Mouse (Mus musculus) CH12.LX (cell line): ENCODE measurements around the gene P3h2. TPM values are rescaled to one million over a fixed set of nuclear protein-coding genes. Genes with fewer than 3 reads are reported as not detected.

Source experiments
- DNase-seq: peaks from one replicate; pipeline ENCODE4 v3.0.0-alpha.2; 2013; ENCODE audit errors: extremely low read depth
- H3K27ac ChIP-seq: 2 replicates; pipeline ENCODE4 v1.5.1; 2012; ENCODE audit warnings: low read depth, mild to moderate bottlenecking, control low read depth, moderate library complexity; ENCODE audit not compliant: insufficient read depth
- H3K27me3 ChIP-seq: replicated peaks from 2 replicates; pipeline ENCODE3; 2012; ENCODE audit warnings: inconsistent platforms
- H3K36me3 ChIP-seq, 2 experiments: replicated peaks in 1 of 2; 2 replicates each; pipeline versions ENCODE3 to v1.6.1; 2012; ENCODE audit warnings: inconsistent platforms in 1 of 2, low read length in 1 of 2, mild to moderate bottlenecking in 1 of 2, mixed read lengths in 1 of 2, moderate library complexity in 1 of 2; ENCODE audit not compliant: control insufficient read depth in 1 of 2, insufficient read depth in 1 of 2
- H3K4me1 ChIP-seq, 2 experiments: 2 replicates each; pipeline ENCODE4 v1.6.1; 2012; ENCODE audit warnings: inconsistent platforms in 1 of 2, moderate library complexity in 1 of 2; ENCODE audit not compliant: insufficient read depth in 2 of 2, control insufficient read depth in 1 of 2
- H3K4me2 ChIP-seq: 2 replicates; pipeline ENCODE4 v1.6.1; 2012; ENCODE audit warnings: low read depth, mild to moderate bottlenecking, control low read depth; ENCODE audit not compliant: poor library complexity, insufficient read depth, severe bottlenecking
- H3K4me3 ChIP-seq, 3 experiments: fragments of 150-350 bp in 1 of 3; sonication (generic) in 1 of 3; replicated peaks in 1 of 3; 2 replicates each; pipeline versions ENCODE3 to v1.5.1; 2011 to 2012; ENCODE audit warnings: low read depth in 2 of 3, low read length in 2 of 3, mild to moderate bottlenecking in 2 of 3, moderate library complexity in 2 of 3, control low read depth in 1 of 3, improper control_type of control experiment in 1 of 3, inconsistent platforms in 1 of 3, mixed read lengths in 1 of 3; ENCODE audit not compliant: poor library complexity in 1 of 3
- H3K79me2 ChIP-seq: replicated peaks from 2 replicates; pipeline ENCODE4 v1.6.1; 2012; ENCODE audit warnings: mild to moderate bottlenecking, moderate library complexity; ENCODE audit not compliant: control insufficient read depth, poor library complexity, insufficient read depth, severe bottlenecking; ENCODE audit errors: extremely low read depth
- H3K9ac ChIP-seq: 2 replicates; pipeline ENCODE4 v1.6.1; 2012; ENCODE audit warnings: low read depth, mild to moderate bottlenecking, control low read depth, moderate library complexity; ENCODE audit not compliant: insufficient read depth
- H3K9me3 ChIP-seq: replicated peaks from 2 replicates; pipeline ENCODE3; 2012; ENCODE audit warnings: low read length, inconsistent platforms, mixed read lengths
- BHLHE40 ChIP-seq: IDR thresholded peaks from 2 replicates; pipeline ENCODE4 v1.6.1; 2011; ENCODE audit warnings: mild to moderate bottlenecking, low read depth, low read length, improper control_type of control experiment
- CHD1 ChIP-seq: IDR thresholded peaks from 2 replicates; pipeline ENCODE4 v1.6.1; 2012; ENCODE audit warnings: low read depth, low read length, improper control_type of control experiment, inconsistent platforms
- CHD2 ChIP-seq: IDR thresholded peaks from 2 replicates; pipeline ENCODE4 v1.6.1; 2011; ENCODE audit warnings: low read length, improper control_type of control experiment
- CTCF ChIP-seq, 2 experiments: IDR thresholded peaks in 1 of 2; conservative IDR thresholded peaks in 1 of 2; 2 replicates each; pipeline ENCODE4 v1.5.1; 2011 to 2012; ENCODE audit warnings: low read depth in 2 of 2, low read length in 2 of 2, improper control_type of control experiment in 1 of 2, inconsistent platforms in 1 of 2, mild to moderate bottlenecking in 1 of 2, moderate library complexity in 1 of 2
- E2F4 ChIP-seq: IDR thresholded peaks from 2 replicates; pipeline ENCODE4 v1.6.1; 2011; ENCODE audit warnings: low read depth, low read length, improper control_type of control experiment; ENCODE audit not compliant: insufficient replicate concordance
- ELF1 ChIP-seq: IDR thresholded peaks from 2 replicates; pipeline ENCODE4 v1.6.1; 2014; ENCODE audit warnings: low read depth, mild to moderate bottlenecking, inconsistent platforms, low read length, improper control_type of control experiment
- EP300 ChIP-seq: IDR thresholded peaks from 2 replicates; pipeline ENCODE4 v1.6.1; 2011; ENCODE audit warnings: low read length, improper control_type of control experiment
- ETS1 ChIP-seq: conservative IDR thresholded peaks from 2 replicates; pipeline ENCODE4 v1.6.1; 2012; ENCODE audit warnings: low read depth, mild to moderate bottlenecking, inconsistent platforms, low read length, improper control_type of control experiment, moderate library complexity
- GABPA ChIP-seq: IDR thresholded peaks from 2 replicates; pipeline ENCODE4 v1.6.1; 2012; ENCODE audit warnings: low read depth, low read length, improper control_type of control experiment, inconsistent platforms; ENCODE audit not compliant: insufficient replicate concordance
- HCFC1 ChIP-seq: IDR thresholded peaks from 2 replicates; pipeline ENCODE4 v1.6.1; 2012; ENCODE audit warnings: low read depth, mild to moderate bottlenecking, inconsistent platforms, low read length, improper control_type of control experiment
- JUN ChIP-seq: IDR thresholded peaks from 2 replicates; pipeline ENCODE4 v1.6.1; 2011; ENCODE audit warnings: low read depth, mild to moderate bottlenecking, low read length, improper control_type of control experiment, moderate library complexity; ENCODE audit not compliant: insufficient read depth
- KAT2A ChIP-seq: IDR thresholded peaks from 2 replicates; pipeline ENCODE4 v1.6.1; 2012; ENCODE audit warnings: low read length, improper control_type of control experiment, inconsistent platforms; ENCODE audit not compliant: insufficient replicate concordance
- MAX ChIP-seq: IDR thresholded peaks from 2 replicates; pipeline ENCODE4 v1.6.1; 2011; ENCODE audit warnings: low read length, improper control_type of control experiment
- MAZ ChIP-seq: IDR thresholded peaks from 2 replicates; pipeline ENCODE4 v1.6.1; 2012; ENCODE audit warnings: low read depth, mild to moderate bottlenecking, inconsistent platforms, low read length, improper control_type of control experiment, moderate library complexity
- MEF2A ChIP-seq: IDR thresholded peaks from 2 replicates; pipeline ENCODE4 v1.6.1; 2014; ENCODE audit warnings: low read depth, mild to moderate bottlenecking, inconsistent platforms, low read length, improper control_type of control experiment, borderline replicate concordance
- MXI1 ChIP-seq: IDR thresholded peaks from 2 replicates; pipeline ENCODE4 v1.6.1; 2011; ENCODE audit warnings: mild to moderate bottlenecking, low read depth, low read length, improper control_type of control experiment
- MYC ChIP-seq: IDR thresholded peaks from 2 replicates; pipeline ENCODE4 v1.6.1; 2011; ENCODE audit warnings: low read depth, mild to moderate bottlenecking, improper control_type of control experiment, low read length
- NELFE ChIP-seq: IDR thresholded peaks from 2 replicates; pipeline ENCODE4 v1.6.1; 2011; ENCODE audit warnings: low read depth, low read length, improper control_type of control experiment
- PAX5 ChIP-seq: IDR thresholded peaks from 2 replicates; pipeline ENCODE4 v1.6.1; 2012; ENCODE audit warnings: low read length, inconsistent platforms, mixed read lengths
- POLR2A ChIP-seq: IDR thresholded peaks from 2 replicates; pipeline ENCODE4 v1.6.1; 2011; ENCODE audit warnings: low read depth, mild to moderate bottlenecking, improper control_type of control experiment, low read length
- POLR2AphosphoS2 ChIP-seq: IDR thresholded peaks from 2 replicates; pipeline ENCODE4 v1.6.1; 2011; ENCODE audit warnings: low read depth, low read length, improper control_type of control experiment
- RCOR1 ChIP-seq: conservative IDR thresholded peaks from 2 replicates; pipeline ENCODE4 v1.6.1; 2012; ENCODE audit warnings: low read depth, mild to moderate bottlenecking, inconsistent platforms, low read length, improper control_type of control experiment
- TBP ChIP-seq: conservative IDR thresholded peaks from 2 replicates; pipeline ENCODE4 v1.6.1; 2011; ENCODE audit warnings: low read depth, low read length, improper control_type of control experiment
- USF1 ChIP-seq: IDR thresholded peaks from 2 replicates; pipeline ENCODE4 v1.6.1; 2014; ENCODE audit warnings: low read depth, mild to moderate bottlenecking, inconsistent platforms, low read length, improper control_type of control experiment
- USF2 ChIP-seq: conservative IDR thresholded peaks from 2 replicates; pipeline ENCODE4 v1.6.1; 2011; ENCODE audit warnings: low read depth, low read length, improper control_type of control experiment
- ZC3H11A ChIP-seq: IDR thresholded peaks from 2 replicates; pipeline ENCODE4 v1.6.1; 2012; ENCODE audit warnings: low read depth, mild to moderate bottlenecking, inconsistent platforms, low read length, improper control_type of control experiment
- ZKSCAN1 ChIP-seq: IDR thresholded peaks from 2 replicates; pipeline ENCODE4 v1.6.1; 2012; ENCODE audit warnings: low read depth, inconsistent platforms, low read length, improper control_type of control experiment, borderline replicate concordance
- ZMIZ1 ChIP-seq: IDR thresholded peaks from 2 replicates; pipeline ENCODE4 v1.6.1; 2012; ENCODE audit warnings: low read depth, mild to moderate bottlenecking, inconsistent platforms, low read length, improper control_type of control experiment
- ZNF384 ChIP-seq: IDR thresholded peaks from 2 replicates; pipeline ENCODE4 v1.6.1; 2012; ENCODE audit warnings: low read depth, low read length, improper control_type of control experiment, inconsistent platforms
- dilution Hi-C: fragments of 300-500 bp; cut with MboI; formaldehyde crosslinking; loops from 2 replicates; pipeline ENCODE4 v1.14.3; 2020; ENCODE audit warnings: low sequenced_read_pairs; ENCODE audit not compliant: extremely low pct_unique_long_range_greater_than_20kb, extremely low pct_ligation_motif_present
- in situ Hi-C: fragments of 300-500 bp; cut with MboI; formaldehyde crosslinking; loops from 3 replicates; pipeline ENCODE4 v1.14.3; 2019; ENCODE audit warnings: low sequenced_read_pairs, low pct_ligation_motif_present, low pct_unique_long_range_greater_than_20kb, mixed read lengths
- polyA plus RNA-seq: library from polyadenylated mRNA; unstranded; fragments of >175 nt; gene quantifications from 2 replicates; pipeline ENCODE4 v1.2.1, GENCODE M21; 2012; ENCODE audit warnings: low read depth; ENCODE audit not compliant: insufficient read length
- total RNA-seq, 2 experiments: library from RNA; depleted of rRNA; stranded (reverse); fragments of 300-350 nt in 1 of 2; fragments of >200 nt in 1 of 2; gene quantifications; 2 replicates each; pipeline ENCODE4 v1.2.3; 2012 to 2014

Gene P3h2
- total and polyA plus RNA-seq, 3 experiments, result 0.08 to 0.73 (median 0.27) TPM

DNA sequence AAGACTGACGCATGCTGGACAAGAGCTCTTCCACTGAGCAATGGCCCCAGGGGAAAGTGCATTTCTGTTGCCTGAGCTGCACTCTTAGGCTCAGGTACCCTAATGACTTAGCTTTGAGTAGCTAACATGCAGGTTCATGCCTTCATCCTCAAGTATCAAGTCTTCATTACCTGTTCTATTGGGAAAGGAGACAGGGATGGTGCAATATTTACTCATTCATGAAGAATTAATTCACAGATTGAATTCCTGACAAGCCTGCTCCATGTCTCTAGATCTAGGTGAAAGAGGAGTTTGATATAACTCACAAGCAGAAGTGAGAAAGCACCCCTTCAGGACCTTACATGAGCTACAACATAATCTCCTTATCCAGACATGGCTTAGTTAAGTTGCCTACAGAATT lies 17.3 kb downstream of the P3h2 start:
- H3K27ac ChIP-seq, result no peak overlapping the region
- no peaks in the 10 kb centered on the region for H3K27me3 ChIP-seq
- DNase-seq, result no peak
- TF ChIP-seq CHD1 (no peak), KAT2A (no peak), ZC3H11A (no peak), MYC (no peak), PAX5 (no peak), ZMIZ1 (no peak), MAZ (no peak), MAX (no peak), MEF2A (no peak), CTCF (conservative IDR thresholded peaks at IDR 0.05 in 1 of 2, IDR thresholded peaks at IDR 0.05 in 1 of 2; ENCODE audit: low read depth in 2 of 2, low read length in 2 of 2) (no peak), ZKSCAN1 (no peak), USF2 (no peak), MXI1 (no peak), E2F4 (no peak), POLR2AphosphoS2 (no peak), GABPA (no peak), ELF1 (no peak), RCOR1 (no peak), JUN (no peak)
- H3K79me2 ChIP-seq, result no peaks in the 10 kb centered on the region
- H3K9me3 ChIP-seq, result no peaks in the 10 kb centered on the region
- H3K4me3 ChIP-seq, result no peak overlapping the region
- dilution Hi-C loops (no loop called here), in situ Hi-C loops (no loop called here)
- H3K4me2 ChIP-seq, result no peak overlapping the region
- no peak overlapping the region for H3K9ac ChIP-seq
- H3K4me1 ChIP-seq, result no peaks in the 10 kb centered on the region; a peak in 1 of 4 replicates
- no peaks in the 10 kb centered on the region for H3K36me3 ChIP-seq

DNA sequence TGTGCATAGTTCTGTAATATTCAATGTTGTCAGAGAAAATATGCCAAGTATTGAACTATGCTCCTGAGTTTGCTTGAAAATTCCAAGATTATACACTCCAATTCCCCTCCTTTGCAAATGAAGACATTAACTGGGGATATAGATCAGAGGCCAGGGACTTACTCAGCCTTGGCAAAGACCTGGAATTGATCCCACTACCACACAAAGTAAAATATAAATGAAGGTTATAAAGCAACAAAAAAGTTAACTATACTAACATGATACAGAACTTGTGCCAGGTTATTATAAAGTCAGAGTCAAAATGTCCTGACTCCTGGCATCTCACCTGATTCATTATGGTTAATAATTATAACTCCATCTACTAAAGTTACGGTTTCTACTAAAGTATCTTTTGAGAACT lies 18.6 kb downstream of the P3h2 start:
- no peak for DNase-seq
- no peak overlapping the region for H3K4me2 ChIP-seq
- peaks cover 0 to under 1% of the 10 kb centered on the region in 2 experiments; a peak in 2 of 4 replicates for H3K4me1 ChIP-seq
- in situ Hi-C loops, result no loop called here
- no peaks in the 10 kb centered on the region for H3K27me3 ChIP-seq
- dilution Hi-C loops, result no loop called here
- H3K27ac ChIP-seq, result no peak overlapping the region
- no peaks in the 10 kb centered on the region for H3K36me3 ChIP-seq
- H3K9ac ChIP-seq, result no peak overlapping the region
- no peak overlapping the region for H3K4me3 ChIP-seq
- H3K79me2 ChIP-seq, result no peaks in the 10 kb centered on the region
- TF ChIP-seq ZNF384 (no peak), CHD1 (no peak), ZKSCAN1 (no peak), NELFE (no peak), JUN (no peak), KAT2A (no peak), POLR2A (no peak), EP300 (no peak), BHLHE40 (no peak), MYC (no peak), HCFC1 (no peak), CHD2 (no peak), ETS1 (no peak), USF1 (no peak), TBP (no peak)
- no peaks in the 10 kb centered on the region for H3K9me3 ChIP-seq
